Mouse (Mus musculus) ES-Bruce4 (cell line): ENCODE data around the gene Abcf3. TPM values are rescaled to one million over a fixed set of nuclear protein-coding genes. Genes with fewer than 3 reads are reported as not detected.

ENCODE experiments used
- H3K27ac ChIP-seq: 2 replicates; pipeline ENCODE4 v1.5.1; 2012; ENCODE audit warnings: low read length, inconsistent platforms; ENCODE audit not compliant: insufficient read depth
- H3K27me3 ChIP-seq: 2 replicates; pipeline ENCODE4 v1.6.1; 2012; ENCODE audit warnings: mild to moderate bottlenecking, low read length, inconsistent platforms; ENCODE audit not compliant: control insufficient read depth, poor library complexity, insufficient read depth, severe bottlenecking
- H3K36me3 ChIP-seq: 2 replicates; pipeline ENCODE4 v1.6.1; 2012; ENCODE audit warnings: inconsistent platforms, mild to moderate bottlenecking, low read length, moderate library complexity; ENCODE audit not compliant: control insufficient read depth, poor library complexity, insufficient read depth, severe bottlenecking
- H3K4me1 ChIP-seq: one replicate; pipeline ENCODE4 v1.8.1; 2011; ENCODE audit warnings: low read length; ENCODE audit not compliant: control insufficient read depth, insufficient read depth
- H3K4me3 ChIP-seq: 2 replicates; pipeline ENCODE4 v1.5.1; 2011; ENCODE audit warnings: low read depth, mild to moderate bottlenecking, low read length
- H3K9ac ChIP-seq: 2 replicates; pipeline ENCODE4 v1.6.1; 2012; ENCODE audit warnings: low read depth, mild to moderate bottlenecking, inconsistent platforms; ENCODE audit not compliant: poor library complexity, severe bottlenecking
- H3K9me3 ChIP-seq: replicated peaks from 2 replicates; pipeline ENCODE4 v1.6.1; 2012; ENCODE audit warnings: mild to moderate bottlenecking, low read length, inconsistent platforms; ENCODE audit not compliant: control insufficient read depth, poor library complexity, insufficient read depth, severe bottlenecking
- CTCF ChIP-seq: IDR thresholded peaks from one replicate; pipeline ENCODE4 v1.8.1; 2011; ENCODE audit warnings: low read depth, low read length
- EP300 ChIP-seq: IDR thresholded peaks from 2 replicates; pipeline ENCODE4 v1.6.1; 2011; ENCODE audit warnings: low read depth, low read length; ENCODE audit not compliant: insufficient read depth
- POLR2A ChIP-seq: IDR thresholded peaks from one replicate; pipeline ENCODE4 v1.8.1; 2011; ENCODE audit warnings: low read length; ENCODE audit not compliant: insufficient read depth
- polyA plus RNA-seq: library from polyadenylated mRNA; stranded (reverse); fragments of >200 nt; gene quantifications from 2 replicates; pipeline ENCODE4 v1.2.4, GENCODE M21; 2011; ENCODE audit warnings: low read depth; ENCODE audit not compliant: missing spikeins, insufficient read depth, insufficient read length

Abcf3 gene
- polyA plus RNA-seq, 1 experiment = 61.0 TPM

DNA sequence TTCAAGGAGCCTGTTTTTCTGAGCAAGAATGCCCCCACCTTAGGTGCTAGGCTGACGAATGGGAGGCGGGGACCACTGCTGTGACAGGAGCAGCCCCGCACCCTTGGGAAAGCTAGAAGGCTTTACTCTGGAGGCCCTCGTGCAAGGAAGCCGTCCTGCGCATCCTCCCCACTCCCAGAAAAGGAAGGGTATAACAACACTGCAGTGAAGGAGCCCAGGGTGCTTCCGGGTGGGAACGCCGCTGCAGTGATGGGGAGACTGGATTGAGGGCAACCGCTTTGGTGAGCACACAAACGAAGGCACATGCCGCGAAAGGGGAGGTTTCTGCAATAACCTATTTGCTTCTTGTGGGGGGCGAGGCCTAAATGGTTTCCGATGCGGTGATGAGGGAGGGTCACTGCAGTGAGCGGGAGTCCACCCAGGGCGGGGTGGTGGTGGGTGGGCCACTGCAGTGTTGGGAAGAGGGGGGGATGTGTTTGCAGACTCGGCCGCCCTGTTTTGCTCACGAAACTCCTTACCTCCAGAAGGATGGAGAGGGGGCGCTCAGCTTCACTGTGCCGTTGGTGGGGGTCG is 41.1 kb downstream of the Abcf3 start, which contains the start of gene Vwa5b2:
TSS of gene Vwa5b2 (plus strand) at position 106 of the 573 bp plus-strand sequence.
- Histone ChIP-seq H3K36me3 (no peaks in the 10 kb centered on the region), H3K9ac (peak within 1 kb of the TSS; percentile 21; the same call in 1 of the 2 replicates), H3K27ac (no peak within 1 kb of the TSS), H3K9me3 (no peaks in the 10 kb centered on the region), H3K4me3 (peak within 1 kb of the TSS; percentile 68), H3K27me3 (no peaks in the 10 kb centered on the region; the same call in 1 of the 2 replicates), H3K4me1 (no peaks in the 10 kb centered on the region)
- TF ChIP-seq EP300 = no peak
- TF ChIP-seq CTCF = no peak
- TF ChIP-seq POLR2A = no peak

DNA sequence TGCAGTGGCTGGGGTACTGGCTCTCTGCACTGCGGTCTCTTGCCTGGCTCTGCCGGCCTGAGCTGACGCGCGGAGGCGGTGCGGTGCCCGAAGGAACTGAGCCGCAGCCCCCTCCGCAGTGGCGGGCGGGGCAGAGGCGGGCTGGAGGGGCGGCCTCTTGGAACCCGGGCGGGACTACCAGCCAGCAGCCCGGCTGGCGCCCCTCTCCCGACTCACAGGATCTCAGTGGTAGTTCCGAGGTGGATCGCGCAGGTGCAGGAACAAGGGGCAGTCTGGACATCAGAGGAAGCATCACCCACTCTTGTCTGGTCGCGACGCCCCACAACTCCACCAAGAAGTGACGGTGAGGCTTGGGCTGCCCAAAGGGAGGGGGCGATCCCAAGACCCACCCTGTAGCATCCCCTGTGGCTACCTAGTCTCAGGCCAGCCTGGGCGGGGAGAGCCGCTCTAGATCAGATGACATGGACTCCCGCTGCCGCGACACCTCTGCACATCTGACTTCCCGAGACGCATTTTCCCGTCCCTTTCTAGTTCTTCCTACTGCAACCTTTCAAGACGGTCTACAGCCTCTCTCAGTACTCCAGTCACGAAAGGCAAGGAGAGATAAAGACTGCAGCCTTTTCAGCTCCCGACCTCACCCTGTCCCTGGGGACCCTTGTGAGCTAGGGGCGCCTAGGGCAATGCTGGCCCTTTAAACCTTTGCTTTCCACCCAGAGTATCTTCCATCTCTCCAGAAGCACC is 41.7 kb downstream of the Abcf3 start:
- Histone ChIP-seq H3K4me1 (no peaks in the 10 kb centered on the region), H3K9ac (peak overlapping the region; percentile 21; the same call in 1 of the 2 replicates), H3K27me3 (no peaks in the 10 kb centered on the region; the same call in 1 of the 2 replicates), H3K9me3 (no peaks in the 10 kb centered on the region), H3K27ac (no peak overlapping the region), H3K36me3 (no peaks in the 10 kb centered on the region), H3K4me3 (peak overlapping the region; percentile 68)
- TF ChIP-seq CTCF = no peak

DNA sequence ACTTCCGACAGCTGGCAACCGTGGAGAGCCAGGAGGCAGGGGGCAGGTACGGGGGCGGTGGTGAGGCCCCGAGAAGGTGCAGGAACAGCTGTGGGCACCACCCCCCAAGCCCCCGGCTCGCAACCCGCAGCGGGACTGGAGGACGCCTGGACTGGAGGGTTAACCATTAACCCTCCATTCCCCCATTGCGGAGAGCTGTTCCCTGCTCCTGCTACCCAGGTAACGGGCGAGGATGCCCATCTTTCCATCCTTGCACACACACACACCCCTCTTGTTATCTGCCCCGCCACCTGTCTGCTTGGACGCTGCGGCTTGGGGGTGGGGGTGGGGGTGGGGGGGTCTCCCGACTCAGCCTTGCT is 42.3 kb downstream of the Abcf3 start:
- Histone ChIP-seq H3K9me3 (no peaks in the 10 kb centered on the region), H3K9ac (no peak overlapping the region), H3K27me3 (no peaks in the 10 kb centered on the region; the same call in 1 of the 2 replicates), H3K4me1 (no peaks in the 10 kb centered on the region), H3K4me3 (peak overlapping the region; percentile 68; the same call in 1 of the 2 replicates), H3K27ac (no peak overlapping the region), H3K36me3 (no peaks in the 10 kb centered on the region)
- TF ChIP-seq CTCF = no peak
- TF ChIP-seq EP300 = no peak
- TF ChIP-seq POLR2A = no peak

DNA sequence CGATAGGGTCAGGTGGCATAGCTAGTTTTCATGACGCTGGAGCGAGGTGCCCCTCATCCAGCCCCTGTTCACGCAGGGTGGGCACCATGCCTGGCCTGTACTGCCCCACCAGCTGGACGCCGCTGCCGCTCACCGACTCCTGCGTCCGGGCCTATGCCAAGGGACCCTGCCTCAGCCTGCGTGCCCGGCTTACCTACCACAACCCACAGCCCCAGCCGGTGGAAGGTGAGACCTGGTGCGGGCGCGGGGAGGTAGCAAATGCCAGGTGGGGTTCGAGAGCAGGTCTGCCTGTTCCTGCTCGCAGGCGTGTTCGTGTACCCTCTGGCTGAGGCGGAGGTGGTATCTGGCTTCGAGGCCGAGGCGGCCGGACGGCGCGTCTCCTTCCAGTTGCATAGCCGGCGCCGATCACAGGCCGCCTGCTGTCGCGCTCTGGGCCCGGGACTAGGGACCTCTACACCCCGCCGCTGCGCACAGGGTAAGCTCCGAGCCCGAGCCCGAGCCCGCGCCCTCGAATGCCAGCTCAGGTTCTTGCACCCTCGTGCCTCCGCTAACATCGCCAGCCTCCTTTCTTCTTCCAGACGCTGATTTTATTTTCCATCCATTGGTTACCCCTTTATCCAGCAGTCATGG is 42.8 kb downstream of the Abcf3 start:
- Histone ChIP-seq H3K27me3 (no peaks in the 10 kb centered on the region; the same call in 1 of the 2 replicates), H3K36me3 (no peaks in the 10 kb centered on the region), H3K27ac (no peak overlapping the region), H3K9me3 (no peaks in the 10 kb centered on the region), H3K9ac (no peak overlapping the region), H3K4me1 (no peaks in the 10 kb centered on the region), H3K4me3 (peak overlapping the region; percentile 35)
- no peak for TF ChIP-seq POLR2A
- TF ChIP-seq EP300 = no peak
- TF ChIP-seq CTCF = no peak

DNA sequence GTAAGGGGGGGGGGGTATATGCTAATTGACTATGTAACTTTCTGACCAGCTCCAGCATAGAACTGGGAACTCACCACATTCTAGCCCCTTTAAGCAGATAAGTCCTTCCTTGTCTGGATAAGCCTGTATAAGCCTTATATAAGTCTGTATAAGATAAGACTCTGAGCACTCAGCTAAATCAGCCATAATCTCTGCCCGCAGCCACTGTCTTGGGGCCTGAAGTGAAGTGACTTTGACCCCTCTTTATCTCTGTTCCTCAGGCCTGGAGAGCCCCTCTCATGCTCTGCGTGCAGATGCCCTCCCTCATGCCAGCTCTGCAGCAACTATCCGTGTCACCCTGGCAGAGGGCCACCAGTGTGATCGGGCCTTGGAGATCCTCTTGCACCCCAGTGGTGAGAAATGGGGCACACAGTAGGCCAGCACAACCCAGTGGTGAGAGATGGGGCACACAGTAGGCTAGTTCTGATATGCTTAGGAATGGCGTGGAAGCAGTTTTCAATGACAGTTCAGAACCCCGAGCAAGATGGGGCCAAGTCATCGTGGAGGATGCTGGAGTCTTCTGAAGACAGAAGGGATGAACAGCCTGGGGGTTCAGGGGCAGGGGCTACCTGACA is 46.8 kb downstream of the Abcf3 start:
- Histone ChIP-seq H3K27ac (no peak overlapping the region), H3K4me1 (no peaks in the 10 kb centered on the region), H3K9me3 (no peaks in the 10 kb centered on the region), H3K4me3 (no peak overlapping the region), H3K27me3 (no peaks in the 10 kb centered on the region), H3K9ac (no peak overlapping the region), H3K36me3 (no peaks in the 10 kb centered on the region)
- TF ChIP-seq POLR2A = no peak
- TF ChIP-seq EP300 = no peak
- no peak for TF ChIP-seq CTCF
